Mouse (Mus musculus): ENCODE data around the gene Utp18.
"Not testable (repeated sequence)": the region's sequence is repeated elsewhere in the genome, so short reads cannot be mapped to it uniquely, and the experiment has no call there.

Gene Utp18

DNA sequence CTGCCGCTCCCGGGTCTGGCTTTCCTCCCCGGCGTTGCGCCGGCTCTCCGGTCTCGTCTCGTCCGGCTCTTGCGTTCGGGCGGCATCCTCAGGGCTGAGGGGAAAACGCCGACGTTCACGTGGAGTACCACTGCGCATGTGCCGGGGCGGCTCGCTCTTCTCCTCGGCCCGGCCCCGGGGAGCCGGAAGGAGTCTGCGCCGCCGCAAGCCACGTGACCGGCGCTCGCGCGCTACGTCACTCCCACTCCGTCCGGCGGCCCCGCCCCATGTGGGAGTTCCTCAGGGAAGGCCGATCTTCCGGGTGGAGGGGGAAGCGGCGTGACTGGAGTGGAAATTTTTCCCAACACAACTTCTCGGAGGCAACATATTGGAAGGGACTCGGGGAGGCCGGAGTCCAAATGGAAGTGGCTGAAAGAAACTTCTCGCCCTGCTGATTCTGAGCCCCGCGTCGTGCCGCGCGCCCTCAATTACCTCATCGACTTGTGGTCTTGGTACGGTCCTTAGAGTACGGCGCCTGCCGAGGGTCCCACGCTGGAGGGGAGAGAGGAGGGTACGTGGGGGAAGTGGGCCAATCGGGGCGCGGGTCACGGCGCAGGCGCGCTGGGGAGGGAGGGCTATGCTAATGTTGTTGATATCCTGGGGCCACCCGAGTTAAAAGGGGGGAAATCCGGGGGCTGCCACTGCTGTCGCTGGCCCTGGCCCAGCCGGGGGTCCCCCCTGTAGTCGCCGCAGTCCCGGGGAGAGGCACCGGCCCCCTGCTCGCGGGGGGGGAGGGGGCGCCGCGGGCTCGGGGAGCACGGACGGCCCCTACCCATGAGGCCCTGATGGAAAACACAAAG lies at the start of gene Utp18, which contains the start of gene Mbtd1:
Gene Utp18, minus strand, starts transcription at position 195 of the 839 bp plus-strand sequence.
Gene Mbtd1, plus strand, starts transcription at position 281 of the 839 bp plus-strand sequence.
- in situ Hi-C loops (cut with MboI; ENCODE audit: unreplicated experiment in 2 of 2): no loop called here

DNA sequence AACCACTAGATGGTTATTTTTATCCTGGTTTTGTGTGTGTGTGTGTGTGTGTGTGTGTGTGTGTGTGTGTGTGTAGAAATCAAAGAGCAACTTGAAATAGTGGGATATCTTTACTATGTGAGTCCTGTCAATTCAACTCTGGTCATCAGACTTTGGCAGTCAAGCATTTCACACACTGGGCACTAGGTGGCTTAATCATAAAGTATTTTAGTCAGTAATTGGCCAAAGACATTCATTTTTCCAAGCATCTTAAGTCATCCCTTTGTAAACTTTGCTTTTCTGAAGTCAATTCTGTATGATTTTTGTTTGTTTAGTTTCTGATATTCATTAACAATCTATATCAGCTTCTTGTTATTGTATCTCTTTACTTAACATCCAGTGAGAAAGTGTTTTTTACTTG lies 43.5 kb upstream of the Utp18 start:
- in situ Hi-C loops (cut with MboI; ENCODE audit: unreplicated experiment in 2 of 2): no loop called here

DNA sequence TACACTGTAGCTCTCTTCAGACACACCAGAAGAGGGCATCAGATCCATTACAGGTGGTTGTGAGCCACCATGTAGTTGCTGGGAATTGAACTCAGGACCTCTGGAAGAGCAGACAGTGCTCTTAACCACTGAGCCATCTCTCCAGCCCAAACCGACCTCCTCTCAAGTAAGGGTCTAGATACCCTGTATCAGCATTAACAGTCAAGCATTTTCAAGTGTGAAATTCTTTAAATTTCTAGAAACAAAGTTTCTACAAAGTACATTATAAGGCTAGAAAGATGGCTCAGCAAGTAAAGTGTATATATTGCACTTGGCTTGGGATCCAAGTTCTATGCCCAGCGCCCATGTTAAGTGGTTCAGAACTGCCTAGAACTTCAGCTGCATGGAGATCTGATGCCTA lies 29.5 kb upstream of the Utp18 start:
- in situ Hi-C loops (cut with MboI; ENCODE audit: unreplicated experiment in 2 of 2): not testable (repeated sequence)

DNA sequence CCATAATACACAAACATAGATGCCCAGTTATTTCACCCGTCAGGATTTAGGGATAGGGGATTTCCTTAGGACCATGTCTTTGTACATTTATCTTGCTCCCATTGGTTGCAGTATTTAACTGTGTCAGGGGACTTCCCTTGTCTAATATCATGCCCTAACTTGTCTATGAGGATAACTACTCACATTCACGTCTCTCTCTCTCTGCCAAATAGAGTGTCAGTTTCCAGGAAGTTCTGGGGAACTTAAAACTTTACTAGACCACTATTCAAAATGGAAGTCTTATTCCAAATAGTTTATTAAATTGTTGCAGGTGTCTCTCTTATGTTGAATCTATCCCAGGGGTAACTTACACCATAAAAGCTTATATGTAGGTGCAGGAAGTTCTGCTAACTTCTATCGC lies 26.0 kb upstream of the Utp18 start:
- in situ Hi-C loops (cut with MboI; ENCODE audit: unreplicated experiment in 2 of 2): no loop called here

DNA sequence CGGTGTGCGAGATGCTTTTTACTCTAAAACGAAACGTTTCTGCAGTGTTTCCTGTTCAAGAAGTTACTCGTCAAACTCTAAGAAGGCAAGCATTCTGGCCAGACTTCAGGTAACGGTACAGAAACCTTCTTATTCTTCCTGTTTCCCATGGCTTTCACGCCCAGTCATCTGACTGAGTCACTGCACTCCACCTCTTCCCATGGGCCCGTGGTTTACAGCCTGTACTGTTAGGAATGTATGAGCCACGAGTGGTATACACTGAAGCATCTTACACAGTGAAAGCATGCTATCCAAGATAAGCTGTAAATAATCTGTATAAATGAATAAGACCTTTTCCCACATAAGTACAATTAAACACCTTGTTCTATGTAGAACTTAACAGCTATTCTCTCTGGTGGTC lies 23.3 kb upstream of the Utp18 start:
- in situ Hi-C loops (cut with MboI; ENCODE audit: unreplicated experiment in 2 of 2): no loop called here

DNA sequence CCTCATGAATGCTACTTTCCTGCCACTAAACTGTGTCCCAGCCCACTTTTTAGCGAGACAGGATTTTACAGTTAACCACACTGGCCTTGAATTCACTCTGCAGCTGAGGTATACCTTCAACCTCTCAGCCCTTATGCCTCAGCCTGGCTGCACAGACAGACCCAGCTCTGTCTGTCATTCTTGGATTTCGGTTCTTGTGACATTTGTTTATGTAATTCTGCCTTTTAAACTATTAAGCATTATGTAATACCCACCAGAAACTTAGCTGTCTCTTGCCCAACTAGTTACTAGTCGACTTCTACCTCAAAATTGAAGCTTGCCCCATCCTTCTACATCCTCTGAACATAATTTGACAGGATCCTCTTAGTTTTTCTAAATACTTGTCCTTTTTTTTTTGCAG lies 22.3 kb upstream of the Utp18 start:
- in situ Hi-C loops (cut with MboI; ENCODE audit: unreplicated experiment in 2 of 2): no loop called here

DNA sequence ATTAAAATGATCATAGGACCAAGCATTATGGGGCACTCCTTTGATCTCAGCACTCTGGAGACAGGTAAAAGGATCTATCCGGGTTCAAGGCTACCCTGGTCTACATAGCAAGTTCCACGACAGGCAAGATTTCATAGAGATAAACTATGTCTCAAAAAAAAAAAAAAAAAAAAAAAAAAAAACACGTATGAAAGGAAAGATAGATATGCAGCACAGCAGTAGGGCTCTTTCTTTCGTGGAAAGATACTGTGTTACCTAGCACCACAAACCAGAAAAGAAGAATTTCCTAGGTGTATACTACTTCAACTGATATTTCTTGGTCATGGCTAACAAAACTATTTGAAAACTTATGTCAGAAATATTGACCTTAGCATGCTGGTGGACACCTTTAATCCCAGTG lies 21.3 kb upstream of the Utp18 start:
- in situ Hi-C loops (cut with MboI; ENCODE audit: unreplicated experiment in 2 of 2): no loop called here

DNA sequence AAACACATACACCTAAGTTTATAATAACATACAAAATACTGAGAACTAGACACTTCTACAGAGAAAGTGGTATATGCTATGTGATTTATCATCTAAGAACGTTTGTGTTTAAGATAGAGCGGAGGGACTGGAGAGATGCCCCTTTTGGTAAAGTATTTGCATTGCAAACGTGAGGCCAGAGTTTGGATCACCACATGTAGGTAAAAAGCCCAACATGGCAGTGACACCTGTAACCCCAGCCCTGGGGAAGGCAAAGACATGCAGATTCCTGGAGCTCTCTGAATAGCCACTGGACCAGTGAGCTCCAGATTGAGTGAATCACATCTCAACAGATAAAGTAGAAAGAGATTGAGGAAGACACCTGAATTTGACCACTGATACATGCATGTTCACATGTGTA lies 12.2 kb upstream of the Utp18 start:
- in situ Hi-C loops (cut with MboI; ENCODE audit: unreplicated experiment in 2 of 2): no loop called here

DNA sequence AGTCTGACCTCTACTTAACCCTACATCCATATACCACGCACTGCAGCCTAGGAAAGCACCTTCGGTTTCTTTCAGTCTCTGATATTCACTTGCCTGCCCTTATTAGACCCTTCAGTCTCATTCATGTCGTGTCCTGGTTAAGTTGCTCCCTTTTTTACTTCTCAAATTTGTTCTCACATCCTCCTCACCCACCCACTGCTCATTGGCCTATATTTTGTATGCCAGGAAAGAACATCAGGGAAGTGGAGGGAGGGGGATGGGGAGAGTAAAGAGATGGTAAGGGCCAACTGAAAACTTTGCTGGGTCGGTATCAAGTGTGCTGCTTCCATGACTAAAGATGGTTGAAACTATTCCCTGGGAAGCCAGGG lies 1.5 kb upstream of the Utp18 start:
- in situ Hi-C loops (cut with MboI; ENCODE audit: unreplicated experiment in 2 of 2): no loop called here

DNA sequence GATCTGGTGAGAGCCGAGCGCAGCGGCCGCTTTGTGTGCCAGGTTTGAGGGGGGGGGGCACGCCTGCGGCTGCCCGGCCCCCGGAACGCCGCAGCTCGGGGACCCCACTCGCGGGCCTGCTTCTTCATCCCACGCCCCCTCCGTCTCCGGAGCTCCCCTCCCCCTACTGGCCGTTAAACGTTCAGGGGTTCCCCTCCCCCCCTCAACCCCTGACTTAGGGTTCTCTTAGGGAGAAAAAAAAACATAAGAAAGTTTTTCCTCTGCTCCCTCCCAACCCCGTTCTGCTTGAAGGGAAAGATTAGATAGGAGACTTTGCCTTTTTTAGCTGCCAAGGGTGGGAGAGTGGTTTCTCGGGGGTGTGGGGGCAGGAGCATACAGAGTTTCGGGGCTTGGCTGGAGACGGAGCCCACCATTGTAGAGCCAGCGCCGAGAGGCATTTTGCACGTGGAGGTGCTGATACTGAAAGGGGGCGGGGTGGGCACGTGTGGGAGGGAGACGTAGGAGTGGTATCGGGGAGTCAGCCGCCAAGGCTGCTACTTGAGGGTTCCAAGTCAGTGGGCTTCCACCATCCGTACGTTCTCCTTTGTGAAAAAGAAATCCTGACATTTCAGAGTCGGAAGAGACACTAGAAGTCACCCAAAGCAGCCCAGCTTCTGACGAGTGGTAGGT lies 979 bp upstream of the Utp18 start:
- in situ Hi-C loops (cut with MboI; ENCODE audit: unreplicated experiment in 2 of 2): no loop called here

DNA sequence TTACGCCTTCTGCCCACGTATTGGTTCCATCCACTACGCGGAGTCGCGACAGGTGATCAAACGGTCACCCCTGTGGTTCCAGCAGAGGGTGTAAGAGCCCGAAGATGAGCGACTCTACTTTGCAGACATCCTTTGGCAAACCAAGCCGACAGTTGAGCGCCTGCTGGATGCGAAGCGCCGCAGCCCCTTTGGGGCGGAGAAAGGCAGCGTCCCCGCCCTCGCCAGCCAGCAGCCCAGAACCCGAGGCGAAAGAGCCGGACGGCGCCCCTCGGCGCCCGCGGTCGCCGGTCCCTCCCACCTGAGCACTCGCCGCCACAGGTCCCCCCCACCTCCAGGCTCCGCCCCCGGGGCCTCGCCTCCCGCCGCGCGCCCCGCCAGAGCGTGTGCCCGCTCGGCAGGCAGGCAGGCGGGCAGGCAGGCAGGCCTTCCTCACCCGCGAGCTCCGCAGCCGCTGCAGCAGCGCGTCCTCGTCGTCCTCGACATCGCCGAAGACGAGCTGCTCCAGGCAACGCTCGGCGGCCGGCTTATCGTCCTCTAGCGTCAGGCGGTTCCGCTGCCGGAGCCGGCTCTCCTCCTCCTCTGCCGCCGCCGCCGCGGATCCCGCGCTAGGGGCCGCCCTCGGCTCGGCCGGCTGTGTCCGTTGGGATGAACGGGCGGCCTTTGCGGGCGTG lies 530 bp downstream of the Utp18 start:
- in situ Hi-C loops (cut with MboI; ENCODE audit: unreplicated experiment in 2 of 2): no loop called here

DNA sequence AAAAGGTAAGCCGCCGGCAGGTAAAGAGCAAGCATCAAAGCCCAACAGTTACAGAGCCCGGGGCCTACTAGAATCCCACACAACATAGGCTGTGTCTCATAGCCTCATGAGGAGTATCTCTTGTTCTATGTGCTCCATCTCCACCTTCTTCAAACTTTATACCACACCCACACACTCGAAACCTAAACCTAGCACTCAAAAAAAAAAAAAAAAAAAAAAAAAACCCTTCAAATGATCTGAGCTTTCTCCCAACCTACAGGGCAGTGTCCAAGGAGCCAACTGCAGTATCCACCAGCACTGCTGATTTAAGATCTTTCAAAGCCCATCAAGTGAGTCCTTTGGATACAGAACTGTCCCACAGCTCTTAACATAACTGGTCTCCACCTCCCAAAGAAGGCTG lies 1.5 kb downstream of the Utp18 start:
- in situ Hi-C loops (cut with MboI; ENCODE audit: unreplicated experiment in 2 of 2): no loop called here

DNA sequence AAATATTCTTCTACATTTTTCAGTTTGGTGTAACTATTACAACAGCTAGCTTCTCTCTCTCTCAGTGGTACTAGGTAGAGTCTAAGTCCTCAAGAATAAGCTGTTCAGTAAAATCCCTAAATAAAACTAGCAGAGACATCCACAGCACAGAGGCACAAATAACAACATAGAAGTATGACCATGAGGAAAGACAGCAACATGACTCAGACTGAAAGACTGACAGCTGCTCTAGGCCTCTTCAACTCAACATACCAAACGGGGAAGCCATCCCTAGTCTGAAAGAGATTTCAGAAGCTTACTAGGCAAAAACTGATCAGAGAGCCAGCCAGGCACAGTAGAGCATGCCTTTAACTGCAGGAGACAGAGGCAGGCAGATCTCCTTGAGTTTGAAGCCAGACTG lies 22.9 kb downstream of the Utp18 start:
- in situ Hi-C loops (cut with MboI; ENCODE audit: unreplicated experiment in 2 of 2): no loop called here

DNA sequence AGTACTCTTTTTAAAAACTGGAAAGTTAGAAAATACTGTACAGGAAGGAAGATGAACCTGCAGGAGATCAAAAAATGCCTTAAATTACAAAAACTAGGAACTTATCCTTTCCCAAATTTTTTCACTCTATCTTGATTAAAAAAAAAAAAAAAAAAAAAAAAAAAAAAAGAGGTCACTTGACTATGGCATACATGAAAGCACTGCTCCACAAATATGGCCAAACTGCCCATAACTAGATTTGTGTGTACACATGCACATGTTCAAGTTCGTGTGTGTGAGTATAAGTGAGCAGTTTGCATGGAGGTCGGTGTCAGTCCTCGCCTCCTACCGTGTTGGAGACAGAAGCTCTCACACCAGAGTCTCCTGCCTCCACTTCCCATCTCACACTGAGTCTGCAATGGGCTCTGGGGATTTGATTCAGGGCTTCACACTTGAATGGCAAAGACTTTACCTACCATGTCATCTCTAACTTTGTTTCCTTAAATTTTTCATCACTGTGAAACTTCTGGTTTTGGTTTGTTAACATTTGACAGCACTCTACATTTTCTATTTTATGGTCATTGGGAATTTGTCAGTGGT lies 23.4 kb downstream of the Utp18 start:
- in situ Hi-C loops (cut with MboI; ENCODE audit: unreplicated experiment in 2 of 2): no loop called here

DNA sequence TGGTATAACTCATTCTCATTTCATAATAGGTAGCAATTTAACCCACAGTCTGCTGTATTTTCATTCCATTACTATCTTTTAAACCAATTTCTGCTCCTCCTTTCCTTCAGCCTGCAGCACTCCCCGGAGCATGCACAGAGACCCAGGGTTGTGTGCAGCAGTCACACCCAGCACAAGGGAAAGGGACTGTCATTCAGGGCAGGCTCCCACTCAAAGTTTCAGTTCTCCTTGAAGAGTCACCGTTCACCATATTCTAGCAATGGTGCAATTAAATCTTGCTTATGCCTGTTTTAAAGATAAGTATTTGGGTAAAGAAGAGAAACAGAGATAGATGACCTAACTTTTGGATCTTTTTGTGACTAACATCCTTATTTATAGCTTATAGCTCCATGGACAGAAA lies 24.4 kb downstream of the Utp18 start:
- in situ Hi-C loops (cut with MboI; ENCODE audit: unreplicated experiment in 2 of 2): no loop called here

DNA sequence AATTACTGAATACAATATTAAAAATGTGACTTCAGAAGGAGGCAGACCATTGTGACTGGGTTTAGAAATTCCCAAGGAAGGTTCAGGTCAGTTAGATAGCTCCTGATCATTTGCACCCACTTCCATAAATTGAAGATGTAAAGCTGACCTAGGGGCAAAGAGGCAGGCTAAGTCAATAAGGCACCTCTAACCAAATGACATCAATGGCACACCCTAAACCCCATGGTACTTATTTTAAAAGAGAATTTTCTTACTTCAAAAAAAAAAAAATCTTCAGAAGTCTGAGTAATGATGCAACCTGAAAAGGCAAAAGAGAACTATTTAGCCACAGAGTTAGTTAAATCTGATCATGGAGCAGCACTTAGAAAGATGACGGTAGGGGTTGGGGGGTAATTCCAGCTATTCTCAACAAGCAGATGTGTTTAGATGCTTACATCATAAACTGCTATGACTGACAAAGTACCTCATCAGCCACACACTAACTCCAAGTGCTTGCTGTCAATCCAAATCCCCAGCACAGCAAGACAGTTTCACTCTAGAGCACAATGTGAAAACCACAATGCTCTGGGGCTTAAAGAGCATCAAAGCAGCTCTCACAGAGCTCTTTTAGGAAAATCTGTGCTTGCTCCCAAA lies 24.9 kb downstream of the Utp18 start:
- in situ Hi-C loops (cut with MboI; ENCODE audit: unreplicated experiment in 2 of 2): no loop called here

DNA sequence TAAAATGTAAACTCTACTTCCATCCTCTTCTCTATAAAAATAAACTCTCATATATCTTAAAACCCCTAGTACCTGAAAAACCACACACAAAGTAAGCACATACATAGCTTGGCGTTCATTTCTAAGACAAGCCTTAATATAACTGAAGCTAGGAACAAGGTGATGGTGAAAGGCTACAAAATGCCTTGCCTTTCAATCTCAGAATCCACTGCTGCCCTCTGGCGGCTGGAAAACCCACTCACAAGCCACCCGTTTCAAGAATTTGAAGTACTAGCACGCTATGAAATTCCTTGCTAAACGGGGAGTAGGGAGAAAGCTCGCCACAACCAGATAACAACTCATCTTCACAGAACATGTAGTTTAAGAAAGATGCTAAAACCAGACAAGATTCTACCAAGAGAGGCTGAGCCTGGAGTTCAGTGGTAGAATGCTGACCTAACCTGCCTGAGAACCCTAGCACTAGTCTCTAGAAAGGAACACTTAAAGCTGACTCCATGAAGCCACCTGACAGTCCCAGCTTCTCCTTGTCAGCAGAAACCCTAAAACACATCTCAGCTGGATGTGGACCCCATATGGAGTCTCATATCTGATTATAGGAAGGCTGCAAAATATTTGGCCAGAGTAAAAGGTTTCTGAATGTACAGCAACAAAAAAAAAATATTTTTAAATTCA lies 29.1 kb downstream of the Utp18 start:
- in situ Hi-C loops (cut with MboI; ENCODE audit: unreplicated experiment in 2 of 2): loop anchor here (10.0 kb wide), 1 partner anchor 352 kb away; no protein-coding TSS in a partner anchor

DNA sequence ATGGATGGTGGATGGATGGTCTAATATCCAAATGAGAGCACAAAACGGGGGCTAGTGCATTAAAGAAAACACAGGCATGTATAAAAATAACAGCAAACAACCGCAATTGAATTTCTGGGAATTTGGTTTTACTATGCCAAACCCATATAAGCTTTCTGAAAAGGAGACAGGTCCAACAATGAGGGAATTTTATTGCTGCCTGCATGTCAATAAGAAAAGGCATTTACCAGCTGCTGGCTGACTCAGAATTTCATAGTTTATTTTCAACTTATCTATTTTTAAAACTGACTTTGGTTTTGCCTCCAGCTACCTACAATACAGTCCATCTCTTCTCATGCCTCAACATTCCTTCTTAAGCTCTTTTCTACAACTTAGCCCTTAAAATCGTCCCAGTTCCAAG lies 33.0 kb downstream of the Utp18 start:
- in situ Hi-C loops (cut with MboI; ENCODE audit: unreplicated experiment in 2 of 2): loop anchor here (10.0 kb wide), 1 partner anchor 348 kb away; no protein-coding TSS in a partner anchor

DNA sequence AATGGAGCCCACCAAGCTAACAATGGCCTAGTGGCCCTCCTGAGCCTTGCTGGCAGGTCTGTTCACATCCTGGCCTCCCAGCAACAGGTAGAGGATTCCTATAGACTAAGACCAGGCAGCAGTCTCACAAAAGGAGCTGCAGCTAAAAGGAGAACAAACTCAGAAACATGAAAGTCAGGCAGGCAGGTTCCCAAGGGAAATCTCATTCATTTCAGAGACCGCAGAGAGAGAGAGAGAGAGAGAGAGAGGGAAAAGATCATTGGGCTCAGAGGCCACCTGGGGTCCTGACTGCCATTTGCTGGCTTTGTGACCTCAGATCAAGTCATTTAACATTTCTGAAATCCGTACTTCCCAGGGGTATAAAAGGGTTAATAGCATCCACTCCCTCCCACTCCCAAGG lies 38.2 kb downstream of the Utp18 start:
- in situ Hi-C loops (cut with MboI; ENCODE audit: unreplicated experiment in 2 of 2): no loop called here

DNA sequence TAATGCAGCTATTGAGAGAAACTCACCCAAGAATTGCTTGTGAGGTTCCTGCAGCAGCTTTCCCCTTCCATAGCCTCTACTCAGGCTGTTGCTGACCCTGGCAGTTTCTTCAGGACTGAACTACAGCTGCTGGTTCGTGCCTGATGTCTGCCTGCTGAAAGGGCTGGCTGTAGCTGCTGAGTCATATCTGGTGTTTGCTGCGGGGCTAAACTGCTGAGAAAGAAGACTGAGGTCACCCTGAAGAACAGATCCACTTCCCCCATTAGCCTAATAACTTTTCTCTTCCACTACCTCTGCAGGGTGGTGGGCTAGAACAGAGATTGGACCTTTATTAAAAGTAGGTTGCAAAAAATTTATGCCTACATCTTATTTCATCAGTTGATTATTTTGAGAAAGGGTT lies 49.8 kb downstream of the Utp18 start:
- in situ Hi-C loops (cut with MboI; ENCODE audit: unreplicated experiment in 2 of 2): no loop called here
